Mouse (Mus musculus) hindbrain, embryonic 14.5 days (tissue): Measurements from ENCODE around the gene Cep170b. TPM values are rescaled to one million over a fixed set of nuclear protein-coding genes. Genes with fewer than 3 reads are reported as not detected.

ENCODE experiments used
- ATAC-seq: fragments of 200-750 bp; cut with Nextera tagmentation; 2 replicates; pipeline ENCODE4 v1.8.0; 2017; ENCODE audit warnings: moderate number of reproducible peaks, mild to moderate bottlenecking, moderate TSS enrichment, moderate library complexity; ENCODE audit not compliant: low FRiP score
- DNase-seq: peaks from one replicate; pipeline ENCODE4 v3.0.0-alpha.2; 2015; ENCODE audit warnings: low spot score
- H3K27ac ChIP-seq: fragments of 300-500 bp; sonication (generic); 2 replicates; pipeline ENCODE4 v1.5.1; 2014; ENCODE audit warnings: mild to moderate bottlenecking, moderate library complexity
- H3K27me3 ChIP-seq: fragments of 300-500 bp; sonication (generic); 2 replicates; pipeline ENCODE4 v1.6.1; 2014; ENCODE audit warnings: mild to moderate bottlenecking, low read length, mixed read lengths; ENCODE audit not compliant: control insufficient read depth, insufficient read depth
- H3K36me3 ChIP-seq: fragments of 300-500 bp; sonication (generic); replicated peaks from 2 replicates; pipeline ENCODE4 v1.6.1; 2014; ENCODE audit not compliant: control insufficient read depth, insufficient read depth
- H3K4me1 ChIP-seq: fragments of 300-500 bp; sonication (generic); replicated peaks from 2 replicates; pipeline ENCODE4 v1.6.1; 2014; ENCODE audit warnings: antibody characterized with exemption, low read length, mixed read lengths; ENCODE audit not compliant: control insufficient read depth, insufficient read depth
- H3K4me2 ChIP-seq: fragments of 300-500 bp; sonication (generic); replicated peaks from 2 replicates; pipeline ENCODE4 v1.6.1; 2014; ENCODE audit warnings: mild to moderate bottlenecking, moderate library complexity
- H3K4me3 ChIP-seq: fragments of 300-500 bp; sonication (generic); replicated peaks from 2 replicates; pipeline ENCODE4 v1.5.1; 2014; ENCODE audit warnings: mild to moderate bottlenecking, low read length
- H3K9ac ChIP-seq: fragments of 300-500 bp; sonication (generic); 2 replicates; pipeline ENCODE4 v1.6.1; 2014
- H3K9me3 ChIP-seq: fragments of 300-500 bp; sonication (generic); 2 replicates; pipeline ENCODE4 v1.6.1; 2016; ENCODE audit warnings: low read length; ENCODE audit not compliant: control insufficient read depth
- WGBS: fragments of 180-500 bp; shearing (Covaris S2); extraction: QIAGEN DNeasy Blood & Tissue Kit; methylation state at CpG from one replicate; pipeline ENCODE4 v1.1.7; 2014; 5-methylcytosine and 5-hydroxymethylcytosine counted together
- polyA plus RNA-seq: library from polyadenylated mRNA; unstranded; fragments of >200 nt; fragmentation: Nextera tagmentation; extraction: Ambion mirVana; gene quantifications from 2 replicates; pipeline ENCODE4 v1.2.1, GENCODE M21; 2014

Gene Cep170b
- polyA plus RNA-seq, 1 experiment from 2014 or later: 41.9 TPM

DNA sequence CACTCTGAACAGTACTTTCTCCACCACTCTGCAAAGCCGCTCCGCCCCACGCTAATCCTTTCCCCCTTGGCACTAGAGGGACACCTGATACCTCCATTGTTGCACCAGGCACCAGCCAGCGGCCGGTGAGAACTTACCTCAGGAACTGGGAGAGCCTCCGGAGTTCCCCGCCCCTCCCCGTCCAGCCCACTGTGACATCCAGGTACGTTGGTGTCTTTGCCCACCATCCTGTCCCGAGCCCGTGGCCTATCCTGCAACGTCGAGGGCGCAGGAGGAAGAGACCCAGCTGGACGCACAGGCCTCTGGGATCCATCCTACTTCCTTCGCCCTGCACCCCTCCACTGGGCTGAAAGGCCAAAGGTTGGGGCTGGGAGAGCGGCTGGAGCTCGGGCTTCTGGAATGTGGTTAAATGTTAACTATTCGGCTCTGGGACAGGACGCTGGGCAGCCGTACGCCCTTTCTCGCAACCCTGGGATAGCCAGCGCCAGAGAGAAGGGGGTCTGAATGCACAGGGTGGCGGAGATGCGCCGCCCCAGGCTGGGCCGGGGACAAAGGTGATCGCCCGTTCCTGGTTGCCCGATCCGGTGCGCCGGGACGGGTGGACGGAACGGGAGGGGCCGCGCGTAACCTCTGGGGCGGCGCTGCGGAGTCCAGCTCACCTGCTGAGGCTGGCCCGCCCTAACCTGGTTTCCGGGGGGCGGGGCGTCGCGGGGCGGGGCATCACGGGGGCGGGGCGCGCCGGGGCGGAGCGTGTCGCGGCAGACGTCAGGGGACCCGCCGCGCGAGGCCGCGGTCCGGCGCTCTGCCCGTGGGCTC lies 1.4 kb downstream of the Cep170b start:
- Histone ChIP-seq H3K27me3 (peaks cover 11% of the 10 kb centered on the region), H3K4me3 (peak overlapping the region; percentile 89), H3K4me1 (peaks cover 38% of the 10 kb centered on the region), H3K4me2 (peak overlapping the region; percentile 84), H3K36me3 (peaks cover 16% of the 10 kb centered on the region), H3K27ac (peak overlapping the region; percentile 43), H3K9me3 (no peaks in the 10 kb centered on the region), H3K9ac (peak overlapping the region; percentile 94)
- DNase-seq: peak; percentile 56
- ATAC-seq: peak; percentile 53
- WGBS: 4% methylated on average over 38 of the region's 69 CpGs

DNA sequence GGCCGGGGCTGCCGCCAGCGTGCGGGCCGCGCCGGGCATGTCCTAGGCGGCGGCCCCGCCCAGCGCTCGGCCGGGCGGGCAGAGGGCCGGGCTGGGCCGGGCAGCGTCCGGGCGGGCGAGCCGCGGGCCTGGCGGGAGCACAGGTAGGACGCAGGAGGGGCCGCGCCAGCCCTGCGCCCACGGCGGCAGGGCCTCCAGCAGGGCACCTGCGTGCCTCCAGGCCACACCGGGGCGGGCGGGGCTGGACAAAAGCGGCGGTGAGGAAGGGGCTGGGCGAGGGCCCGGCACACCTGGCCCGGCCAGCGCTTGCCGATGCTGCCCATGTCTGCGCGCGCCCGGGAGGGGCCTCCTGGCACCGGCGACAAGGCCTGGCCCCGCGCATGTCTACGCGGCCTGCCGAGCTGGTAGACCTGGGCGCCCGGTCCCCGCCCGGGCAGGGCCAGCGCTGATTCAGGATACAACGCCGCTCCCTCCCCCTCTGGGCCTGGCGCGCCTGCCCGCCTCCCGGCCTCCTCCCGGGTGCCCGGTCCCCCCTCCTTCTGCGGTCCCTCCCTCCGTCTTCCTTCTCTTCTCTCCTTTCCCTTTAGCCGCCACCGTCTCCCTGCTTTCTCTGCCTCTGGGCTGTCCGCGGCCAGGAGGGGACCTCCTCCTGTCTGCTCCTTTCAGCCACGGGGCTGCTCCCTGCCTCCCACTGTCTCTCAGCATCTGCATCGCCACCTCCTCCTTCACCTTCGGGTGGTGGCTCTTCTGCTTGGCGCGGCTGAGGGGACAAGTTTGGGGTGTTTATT lies 2.2 kb downstream of the Cep170b start:
- WGBS: under 1% methylated on average over 59 of the region's 75 CpGs
- peaks cover 38% of the 10 kb centered on the region for H3K4me1 ChIP-seq

DNA sequence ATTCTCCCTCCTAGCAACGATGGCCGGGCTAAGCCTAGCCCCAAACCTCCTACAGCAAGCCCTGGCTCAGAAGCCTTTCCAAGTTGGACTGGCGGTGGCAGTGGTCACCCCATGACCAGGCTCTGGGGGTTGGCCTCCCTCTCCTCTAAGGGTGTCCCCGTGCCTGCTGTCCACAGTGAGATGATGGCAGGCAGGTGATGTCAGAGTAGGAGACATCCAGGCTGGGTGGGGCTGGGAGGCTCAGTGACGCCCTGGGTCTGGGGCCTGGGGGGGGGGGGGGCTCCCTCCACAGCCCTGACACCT lies 2.7 kb downstream of the Cep170b start:
- peak; percentile 7; the same call in 1 of the 2 replicates for ATAC-seq
- H3K27me3 ChIP-seq: peaks cover 11% of the 10 kb centered on the region
- peaks cover 38% of the 10 kb centered on the region for H3K4me1 ChIP-seq

More for the DNA sequence above, 2.2 kb downstream of the Cep170b start:
- peaks cover 18% of the 10 kb centered on the region for H3K36me3 ChIP-seq
- H3K4me3 ChIP-seq: peak overlapping the region; percentile 89
- peaks cover 11% of the 10 kb centered on the region for H3K27me3 ChIP-seq
- H3K4me2 ChIP-seq: peak overlapping the region; percentile 84
- DNase-seq (no peak), ATAC-seq (peak; percentile 65)
- no peaks in the 10 kb centered on the region for H3K9me3 ChIP-seq
- H3K27ac ChIP-seq: peak overlapping the region; percentile 76
- H3K9ac ChIP-seq: peak overlapping the region; percentile 94

DNA sequence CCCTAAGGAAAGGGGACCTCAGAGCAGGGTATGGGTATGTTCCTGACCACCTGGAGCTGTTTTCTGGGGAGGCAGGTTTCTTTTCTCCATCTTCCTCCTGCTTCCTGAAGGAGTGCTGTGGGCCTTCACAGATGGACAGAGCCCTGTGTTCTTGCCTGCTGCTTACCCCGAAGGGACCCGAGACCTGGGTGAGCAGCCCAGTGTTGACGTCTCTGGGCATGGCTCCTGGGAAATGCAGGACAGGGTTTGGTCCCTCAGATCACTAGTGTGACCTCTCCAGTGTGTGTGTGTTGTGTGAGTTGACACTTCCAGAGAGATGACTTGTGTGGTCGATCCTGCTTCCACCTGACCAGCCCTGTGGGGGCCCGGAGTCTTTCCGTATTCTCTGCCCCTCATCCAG lies 3.2 kb downstream of the Cep170b start:
- DNase-seq: no peak
- peak overlapping the region; percentile 94 for H3K9ac ChIP-seq
- peak overlapping the region; percentile 89 for H3K4me3 ChIP-seq
- no peak for ATAC-seq
- no peaks in the 10 kb centered on the region for H3K9me3 ChIP-seq
- no peak overlapping the region for H3K27ac ChIP-seq
- H3K36me3 ChIP-seq: peaks cover 23% of the 10 kb centered on the region
- peak overlapping the region; percentile 84 for H3K4me2 ChIP-seq
- 89% methylated on average over 6 of the region's 6 CpGs for WGBS
- H3K4me1 ChIP-seq: peaks cover 38% of the 10 kb centered on the region
- peaks cover 11% of the 10 kb centered on the region for H3K27me3 ChIP-seq

More for the DNA sequence above, 2.7 kb downstream of the Cep170b start:
- Histone ChIP-seq H3K36me3 (peaks cover 23% of the 10 kb centered on the region), H3K27ac (peak overlapping the region; percentile 76; the same call in 1 of the 2 replicates), H3K9me3 (no peaks in the 10 kb centered on the region), H3K4me3 (peak overlapping the region; percentile 89), H3K9ac (peak overlapping the region; percentile 94), H3K4me2 (peak overlapping the region; percentile 84)
- 9% methylated on average over 5 of the region's 5 CpGs for WGBS
- no peak for DNase-seq

DNA sequence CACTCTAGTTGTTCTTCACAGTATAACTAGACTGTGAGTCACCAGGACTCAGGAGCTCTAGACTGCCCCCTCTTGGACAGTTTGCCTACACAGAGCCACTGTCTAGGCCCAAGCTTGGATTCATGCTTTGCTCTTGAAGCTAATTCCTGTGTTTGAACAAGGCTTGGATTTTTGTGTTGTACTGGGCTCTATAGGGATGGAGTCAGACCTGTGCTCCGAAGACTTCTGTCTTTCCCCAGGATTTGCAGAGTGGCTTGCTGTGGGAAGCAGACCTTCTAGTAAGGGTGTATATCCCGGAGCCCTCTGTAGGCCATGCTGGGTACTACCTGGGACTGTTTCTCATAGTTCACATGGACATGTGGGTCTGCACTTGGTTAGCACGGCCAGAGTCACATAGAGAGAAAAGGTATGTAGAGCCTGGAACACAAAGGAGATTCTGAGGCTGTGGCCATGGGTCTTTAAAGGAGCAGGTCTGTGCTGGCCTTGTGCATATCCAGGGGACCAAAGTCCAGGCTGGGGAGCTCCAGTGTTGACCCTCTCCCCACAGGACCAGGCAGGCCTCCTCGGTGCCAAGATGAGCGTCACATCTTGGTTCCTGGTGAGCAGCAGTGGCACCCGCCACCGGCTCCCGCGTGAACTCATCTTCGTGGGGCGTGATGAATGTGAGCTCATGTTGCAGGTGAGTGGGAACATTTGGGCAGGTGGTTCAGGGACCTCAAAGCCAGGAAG lies 4.0 kb downstream of the Cep170b start:
- DNase-seq: peak; percentile 76
- H3K36me3 ChIP-seq: peaks cover 23% of the 10 kb centered on the region
- no peaks in the 10 kb centered on the region for H3K9me3 ChIP-seq
- no peak overlapping the region for H3K9ac ChIP-seq
- peak overlapping the region; percentile 84; the same call in 1 of the 2 replicates for H3K4me2 ChIP-seq
- ATAC-seq: no peak
- H3K27ac ChIP-seq: no peak overlapping the region
- H3K4me3 ChIP-seq: no peak overlapping the region
- 78% methylated on average over 11 of the region's 11 CpGs for WGBS
- H3K27me3 ChIP-seq: peaks cover 11% of the 10 kb centered on the region
- peaks cover 38% of the 10 kb centered on the region for H3K4me1 ChIP-seq

GRCm38 (mm10) chr12:112727801-112728200 lies 7.5 kb downstream of the Cep170b start:
- ATAC-seq (no peak), DNase-seq (no peak)
- H3K4me1 ChIP-seq: peaks cover 25% of the 10 kb centered on the region
- no peak overlapping the region for H3K4me2 ChIP-seq
- H3K27me3 ChIP-seq: no peaks in the 10 kb centered on the region
- H3K4me3 ChIP-seq: no peak overlapping the region
- H3K9ac ChIP-seq: no peak overlapping the region
- no peaks in the 10 kb centered on the region for H3K9me3 ChIP-seq
- H3K27ac ChIP-seq: no peak overlapping the region
- WGBS: 60% methylated on average over 8 of the region's 8 CpGs
- H3K36me3 ChIP-seq: peaks cover 54% of the 10 kb centered on the region

- Histone ChIP-seq H3K27ac (no peak overlapping the region), H3K4me3 (no peak overlapping the region), H3K36me3 (peaks cover 70% of the 10 kb centered on the region), H3K9ac (no peak overlapping the region), H3K4me1 (no peaks in the 10 kb centered on the region), H3K9me3 (no peaks in the 10 kb centered on the region), H3K27me3 (no peaks in the 10 kb centered on the region), H3K4me2 (no peak overlapping the region)
- WGBS: 86% methylated on average over 14 of the region's 14 CpGs
- no peak for DNase-seq
- ATAC-seq: no peak
Observed at GRCm38 (mm10) chr12:112730808-112731207, 10.6 kb downstream of the Cep170b start.

DNA sequence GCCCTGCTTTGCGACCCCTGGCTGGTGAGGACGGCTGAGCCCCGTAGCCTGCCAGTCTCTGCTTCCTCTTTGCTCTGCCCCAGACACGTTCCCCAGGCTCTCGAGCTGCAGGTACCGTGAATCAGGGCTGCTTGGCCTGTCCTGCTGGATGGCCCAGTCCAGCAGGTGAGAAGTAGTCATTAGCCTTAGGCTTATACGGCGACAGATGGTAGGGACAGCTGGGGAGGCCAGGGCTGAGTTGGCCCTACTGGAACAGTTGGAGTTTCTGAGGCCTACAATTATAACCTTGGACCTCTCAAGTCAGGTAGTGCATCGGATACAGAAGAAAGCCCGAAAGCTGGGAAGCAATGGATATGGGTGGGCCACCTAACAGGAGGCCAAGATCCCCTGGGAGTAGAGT lies 12.3 kb downstream of the Cep170b start:
- no peaks in the 10 kb centered on the region for H3K4me1 ChIP-seq
- H3K9me3 ChIP-seq: no peaks in the 10 kb centered on the region
- no peak overlapping the region for H3K9ac ChIP-seq
- H3K36me3 ChIP-seq: peaks cover 83% of the 10 kb centered on the region
- WGBS: 93% methylated on average over 10 of the region's 10 CpGs
- ATAC-seq (no peak), DNase-seq (no peak)
- no peak overlapping the region for H3K27ac ChIP-seq
- no peaks in the 10 kb centered on the region for H3K27me3 ChIP-seq
- H3K4me3 ChIP-seq: no peak overlapping the region
- no peak overlapping the region for H3K4me2 ChIP-seq
